Mouse (Mus musculus): ENCODE data around the gene Trpt1. TPM values are rescaled to one million over a fixed set of nuclear protein-coding genes. Genes with fewer than 3 reads are reported as not detected.

Gene Trpt1
- total and polyA plus RNA-seq, 2 experiments from 2014 or later = 19.8 to 28.1 TPM

DNA sequence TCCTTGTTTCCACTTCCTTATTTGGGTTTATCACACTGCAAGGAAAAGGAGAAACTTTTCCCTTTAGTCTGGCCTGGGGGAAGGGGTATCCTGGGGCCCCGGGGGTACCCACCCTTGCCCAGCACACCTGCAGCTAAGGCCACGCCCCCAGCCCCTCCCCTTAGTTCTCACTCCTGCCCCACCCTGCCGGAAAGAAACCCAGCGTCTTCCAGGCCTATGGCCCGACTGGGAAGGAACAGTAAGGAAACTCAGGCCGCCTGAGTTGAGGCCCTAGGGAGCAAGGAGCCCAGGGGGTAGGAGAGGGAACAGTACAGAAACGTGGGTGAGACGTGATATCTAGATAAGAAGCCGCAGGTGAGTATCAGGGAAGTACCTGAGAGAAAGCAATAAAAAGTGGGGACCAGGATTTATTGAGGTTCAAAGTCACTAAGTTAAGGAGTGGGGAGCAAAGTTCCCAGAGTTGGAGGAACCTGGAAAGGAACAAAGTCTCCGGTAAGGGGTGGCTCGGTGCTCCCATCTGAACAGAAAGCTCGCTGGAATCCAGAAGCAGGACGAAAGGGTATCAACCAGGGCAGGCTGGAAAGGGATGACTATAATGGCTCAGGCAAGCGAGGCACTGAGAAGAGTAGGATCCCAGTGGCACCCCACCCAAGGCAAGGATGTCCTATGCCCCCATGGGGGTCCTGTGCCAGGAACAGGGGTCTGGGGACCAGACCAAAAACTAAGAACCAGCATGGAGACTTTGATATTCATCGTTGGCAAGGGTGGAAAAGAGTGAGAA is 27.2 kb upstream of the Trpt1 start:
- WGBS = 20% methylated on average over 15 of the region's 15 CpGs
- no peak for TF ChIP-seq CTCF (IDR thresholded peaks at IDR 0.05)
- ATAC-seq (ENCODE audit: low FRiP score) (no peak), DNase-seq (ENCODE audit: low spot score) (no peak)
- Histone ChIP-seq H3K4me1 (ENCODE audit: insufficient read depth, low read length) (no peaks in the 10 kb centered on the region), H3K9ac (replicated peaks; ENCODE audit: low read length, poor library complexity, severe bottlenecking) (no peak overlapping the region), H3K4me3 (ENCODE audit: low read depth, low read length) (peak overlapping the region; percentile 31), H3K27ac (ENCODE audit: low read depth, low read length) (no peak overlapping the region), H3K4me2 (ENCODE audit: low read depth, low read length, poor library complexity, severe bottlenecking) (peak overlapping the region; percentile 43), H3K27me3 (ENCODE audit: insufficient read depth, low read length) (peaks cover 11% of the 10 kb centered on the region), H3K36me3 (ENCODE audit: insufficient read depth, low read length) (no peaks in the 10 kb centered on the region), H3K9me3 (ENCODE audit: low read length) (no peaks in the 10 kb centered on the region)

DNA sequence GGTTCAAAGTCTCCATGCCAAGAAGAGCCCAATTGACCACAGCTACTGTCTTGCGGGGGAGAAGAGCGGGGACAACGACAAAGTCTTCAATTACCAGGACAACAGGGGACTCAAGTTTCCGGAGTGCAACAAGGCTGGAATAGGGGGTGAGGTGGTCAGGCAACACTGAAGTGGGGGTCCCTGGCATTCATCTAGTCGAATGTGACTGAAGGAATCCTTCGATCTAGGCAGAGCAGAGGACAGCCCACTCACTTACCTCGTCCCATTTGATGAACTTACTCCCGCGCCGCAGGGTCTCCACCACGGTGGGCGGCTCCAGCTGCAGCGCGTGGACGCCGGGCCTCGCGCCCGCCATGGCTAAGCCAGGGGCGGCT is 26.7 kb upstream of the Trpt1 start:
- no peaks in the 10 kb centered on the region for H3K36me3 ChIP-seq (ENCODE audit: insufficient read depth, low read length)
- H3K27ac ChIP-seq (ENCODE audit: low read depth, low read length) = no peak overlapping the region
- H3K27me3 ChIP-seq (ENCODE audit: insufficient read depth, low read length) = peaks cover 11% of the 10 kb centered on the region
- DNase-seq (ENCODE audit: low spot score) (no peak), ATAC-seq (ENCODE audit: low FRiP score) (no peak)
- peak overlapping the region; percentile 43 for H3K4me2 ChIP-seq (ENCODE audit: low read depth, low read length, poor library complexity, severe bottlenecking)
- no peaks in the 10 kb centered on the region for H3K4me1 ChIP-seq (ENCODE audit: insufficient read depth, low read length)
- no peak for TF ChIP-seq CTCF (IDR thresholded peaks at IDR 0.05)
- no peak overlapping the region for H3K9ac ChIP-seq (replicated peaks; ENCODE audit: low read length, poor library complexity, severe bottlenecking)
- H3K9me3 ChIP-seq (ENCODE audit: low read length) = no peaks in the 10 kb centered on the region
- peak overlapping the region; percentile 31 for H3K4me3 ChIP-seq (ENCODE audit: low read depth, low read length)
- 2% methylated on average over 20 of the region's 20 CpGs for WGBS

DNA sequence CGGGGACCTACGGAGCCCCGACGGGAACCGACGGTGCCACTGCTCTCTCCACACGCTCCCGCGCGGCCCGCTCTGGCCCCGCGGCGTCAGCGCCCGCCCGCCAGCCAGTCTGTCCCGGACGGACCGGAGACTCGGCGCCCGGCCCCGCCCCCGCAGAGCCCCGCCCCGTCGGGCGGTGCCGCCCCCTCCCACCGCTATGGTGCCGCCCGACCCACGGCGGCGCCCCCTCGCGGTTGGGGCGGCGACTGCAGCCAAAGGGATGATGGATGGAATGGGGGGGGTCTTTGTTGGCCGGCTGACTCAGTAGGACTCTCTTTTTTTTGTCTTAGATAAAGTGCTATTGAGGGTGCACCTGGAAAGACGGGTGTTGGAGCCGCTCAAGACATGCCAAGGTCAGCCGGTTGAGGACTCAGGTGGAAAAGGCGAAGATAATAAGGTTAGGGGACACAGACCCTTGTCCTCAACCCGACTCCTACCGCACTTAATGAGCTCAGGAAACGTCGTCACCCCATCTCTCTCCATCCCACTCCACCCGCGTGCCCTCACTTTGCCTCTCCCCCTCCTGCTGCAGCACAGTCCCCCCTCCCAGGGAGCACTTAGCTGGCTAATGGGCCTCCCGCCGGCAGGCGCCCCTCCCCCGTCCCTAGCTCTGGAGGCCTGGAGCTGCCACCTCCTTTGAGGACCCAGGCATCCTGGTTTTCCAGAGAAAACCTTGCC is 26.1 kb upstream of the Trpt1 start:
- 1% methylated on average over 53 of the region's 55 CpGs for WGBS
- H3K9ac ChIP-seq (replicated peaks; ENCODE audit: low read length, poor library complexity, severe bottlenecking) = peak overlapping the region; percentile 29; the same call in 1 of the 2 replicates
- DNase-seq (ENCODE audit: low spot score) (peak; percentile 26), ATAC-seq (ENCODE audit: low FRiP score) (no peak)
- H3K27me3 ChIP-seq (ENCODE audit: insufficient read depth, low read length) = peaks cover 11% of the 10 kb centered on the region
- H3K36me3 ChIP-seq (ENCODE audit: insufficient read depth, low read length) = no peaks in the 10 kb centered on the region
- H3K4me2 ChIP-seq (ENCODE audit: low read depth, low read length, poor library complexity, severe bottlenecking) = peak overlapping the region; percentile 43
- no peaks in the 10 kb centered on the region for H3K4me1 ChIP-seq (ENCODE audit: insufficient read depth, low read length)
- no peak overlapping the region for H3K27ac ChIP-seq (ENCODE audit: low read depth, low read length)
- H3K4me3 ChIP-seq (ENCODE audit: low read depth, low read length) = peak overlapping the region; percentile 31
- peak; percentile 64 for TF ChIP-seq CTCF (IDR thresholded peaks at IDR 0.05)
- no peaks in the 10 kb centered on the region for H3K9me3 ChIP-seq (ENCODE audit: low read length)

DNA sequence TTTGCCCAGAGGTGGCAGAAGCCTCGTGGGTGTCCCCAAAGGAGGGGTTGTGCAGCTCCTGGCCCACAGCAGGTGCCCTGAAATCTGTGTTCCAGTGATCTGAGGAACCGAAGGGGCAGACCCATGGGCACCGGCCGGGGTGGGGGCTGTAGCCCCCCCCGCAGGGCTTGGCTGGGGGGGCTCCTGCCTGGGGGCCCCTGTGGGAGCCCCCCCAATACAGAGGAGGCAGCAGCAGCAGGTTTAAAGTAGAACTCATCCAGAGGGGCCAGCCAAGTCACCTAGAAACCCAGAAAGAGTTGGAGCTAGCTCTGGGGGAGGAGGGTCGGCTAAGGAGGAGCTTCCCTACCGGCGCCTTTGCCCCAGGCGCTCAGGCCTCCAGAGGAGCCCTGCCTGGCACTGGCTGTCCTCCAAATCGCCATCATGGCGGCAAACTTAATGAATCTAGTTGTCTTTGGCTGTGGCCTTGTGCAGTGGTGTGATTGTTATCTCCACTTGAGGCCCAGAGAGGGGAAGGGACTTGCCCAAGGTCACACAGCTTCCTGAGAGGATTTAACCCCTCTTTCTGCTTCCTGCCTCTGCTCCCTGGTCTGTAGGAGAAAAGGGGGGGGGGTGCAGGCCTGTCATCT is 25.4 kb upstream of the Trpt1 start:
- Histone ChIP-seq H3K36me3 (ENCODE audit: insufficient read depth, low read length) (no peaks in the 10 kb centered on the region), H3K4me2 (ENCODE audit: low read depth, low read length, poor library complexity, severe bottlenecking) (no peak overlapping the region; the same call in 1 of the 2 replicates), H3K9me3 (ENCODE audit: low read length) (no peaks in the 10 kb centered on the region), H3K4me3 (ENCODE audit: low read depth, low read length) (peak overlapping the region; percentile 31; the same call in 1 of the 2 replicates), H3K4me1 (ENCODE audit: insufficient read depth, low read length) (peaks cover under 1% of the 10 kb centered on the region; the same call in 1 of the 2 replicates), H3K27me3 (ENCODE audit: insufficient read depth, low read length) (peaks cover 11% of the 10 kb centered on the region), H3K27ac (ENCODE audit: low read depth, low read length) (no peak overlapping the region), H3K9ac (replicated peaks; ENCODE audit: low read length, poor library complexity, severe bottlenecking) (peak overlapping the region; percentile 29; the same call in 1 of the 2 replicates)
- DNase-seq (ENCODE audit: low spot score) (no peak), ATAC-seq (ENCODE audit: low FRiP score) (no peak)
- WGBS = 14% methylated on average over 11 of the region's 11 CpGs
- TF ChIP-seq CTCF (IDR thresholded peaks at IDR 0.05) = no peak

DNA sequence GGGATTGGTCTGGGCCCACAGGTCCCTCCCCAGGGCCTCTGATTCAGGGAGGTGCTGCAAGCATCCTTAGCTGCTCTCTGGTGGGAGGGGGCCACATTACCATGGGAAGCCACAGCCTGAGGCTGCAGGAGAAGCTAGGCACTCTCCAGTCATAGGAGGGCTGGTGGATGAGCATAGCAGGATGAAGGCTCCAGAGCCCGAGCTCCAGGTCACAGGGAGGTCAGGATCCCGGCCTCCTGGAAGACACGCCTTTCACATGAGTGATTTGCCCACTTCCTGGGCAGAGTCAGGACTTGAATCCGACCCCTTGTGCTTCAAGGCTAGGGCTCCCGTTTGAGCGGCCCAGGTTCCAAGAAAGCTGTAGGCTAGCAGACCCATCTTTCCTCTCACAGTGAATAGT is 24.3 kb upstream of the Trpt1 start:
- Histone ChIP-seq H3K27me3 (ENCODE audit: insufficient read depth, low read length) (peaks cover 11% of the 10 kb centered on the region), H3K4me2 (ENCODE audit: low read depth, low read length, poor library complexity, severe bottlenecking) (no peak overlapping the region), H3K4me1 (ENCODE audit: insufficient read depth, low read length) (peaks cover 5% of the 10 kb centered on the region; the same call in 1 of the 2 replicates), H3K4me3 (ENCODE audit: low read depth, low read length) (no peak overlapping the region), H3K27ac (ENCODE audit: low read depth, low read length) (no peak overlapping the region), H3K36me3 (ENCODE audit: insufficient read depth, low read length) (no peaks in the 10 kb centered on the region), H3K9ac (replicated peaks; ENCODE audit: low read length, poor library complexity, severe bottlenecking) (no peak overlapping the region), H3K9me3 (ENCODE audit: low read length) (no peaks in the 10 kb centered on the region)
- WGBS = 54% methylated on average over 6 of the region's 6 CpGs
- DNase-seq (ENCODE audit: low spot score) (no peak), ATAC-seq (ENCODE audit: low FRiP score) (no peak)
- no peak for TF ChIP-seq CTCF (IDR thresholded peaks at IDR 0.05)

All from midbrain, postnatal 0 days (tissue).